Mouse (Mus musculus): ENCODE results near the gene Bola2. TPM values are rescaled to one million over a fixed set of nuclear protein-coding genes. Genes with fewer than 3 reads are reported as not detected.

Gene Bola2
- total RNA-seq (2012; rRNA removed) (136 and 155 TPM in 2 replicates), total RNA-seq (2014; rRNA removed) (60.4 and 72.8 TPM in 2 replicates), polyA plus RNA-seq (2012; ENCODE audit: insufficient read length, low read depth) (341 and 353 TPM in 2 replicates)

DNA sequence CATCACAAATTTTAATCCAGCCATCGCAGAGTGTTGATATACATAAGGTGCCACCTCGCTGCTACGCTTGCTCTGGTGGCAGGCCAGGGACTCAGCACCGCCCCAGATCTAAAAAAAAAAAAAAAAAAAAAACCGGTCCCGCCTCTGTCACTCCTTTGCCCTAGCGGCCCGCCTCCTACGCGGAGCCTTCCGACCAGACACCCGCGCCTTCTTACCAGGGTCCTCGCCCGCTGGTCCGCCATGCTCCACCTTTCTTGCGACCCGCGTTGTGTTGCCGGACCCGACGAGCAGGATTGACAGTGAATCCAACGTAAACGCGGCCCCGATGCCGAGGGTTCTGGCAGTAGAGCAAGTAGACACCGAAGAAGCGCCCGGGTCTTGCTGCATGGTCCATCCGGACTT lies at the start of gene Bola2:
Gene Bola2 (plus strand): TSS at position 192 of the 402 bp plus-strand sequence.
- peaks cover 44 to 60% of the 10 kb centered on the region in 2 experiments for H3K36me3 ChIP-seq (replicated peaks in 1 of 2; ENCODE audit: control insufficient read depth in 1 of 2, insufficient read depth in 1 of 2, low read length in 1 of 2)
- TF ChIP-seq CHD2 (IDR thresholded peaks at IDR 0.05; ENCODE audit: low read length) (no peak), ZMIZ1 (IDR thresholded peaks at IDR 0.05; ENCODE audit: low read depth, low read length) (peak; percentile 44; the same call in 1 of the 2 replicates), POLR2A (IDR thresholded peaks at IDR 0.05; ENCODE audit: low read depth, low read length) (peak; percentile 62), JUND (conservative IDR thresholded peaks at IDR 0.05; ENCODE audit: low read depth, low read length) (no peak), ZNF384 (IDR thresholded peaks at IDR 0.05; ENCODE audit: low read depth, low read length) (peak; percentile 98), ETS1 (conservative IDR thresholded peaks at IDR 0.05; ENCODE audit: low read depth, low read length) (no peak), CHD1 (IDR thresholded peaks at IDR 0.05; ENCODE audit: low read depth, low read length) (peak; percentile 60), MYC (IDR thresholded peaks at IDR 0.05; ENCODE audit: low read depth, low read length) (no peak), ELF1 (IDR thresholded peaks at IDR 0.05; ENCODE audit: low read depth, low read length) (no peak), ZKSCAN1 (IDR thresholded peaks at IDR 0.05; ENCODE audit: borderline replicate concordance, low read depth, low read length) (no peak), MXI1 (IDR thresholded peaks at IDR 0.05; ENCODE audit: low read depth, low read length) (no peak), HCFC1 (IDR thresholded peaks at IDR 0.05; ENCODE audit: low read depth, low read length) (no peak; the same call in 1 of the 2 replicates), NELFE (IDR thresholded peaks at IDR 0.05; ENCODE audit: low read depth, low read length) (peak; percentile 77), GABPA (IDR thresholded peaks at IDR 0.05; ENCODE audit: insufficient replicate concordance, low read depth, low read length) (no peak), TCF12 (IDR thresholded peaks at IDR 0.05; ENCODE audit: low read depth, low read length) (peak; percentile 20), E2F4 (IDR thresholded peaks at IDR 0.05; ENCODE audit: insufficient replicate concordance, low read depth, low read length) (no peak)
- peaks cover 27% of the 10 kb centered on the region for H3K79me2 ChIP-seq (replicated peaks; ENCODE audit: control insufficient read depth, extremely low read depth, insufficient read depth, poor library complexity, severe bottlenecking)
- in situ Hi-C loops (cut with MboI; ENCODE audit: low pct_ligation_motif_present, low pct_unique_long_range_greater_than_20kb, low sequenced_read_pairs), result no loop called here
- H3K9ac ChIP-seq (ENCODE audit: insufficient read depth, low read depth), result peak within 1 kb of the TSS; percentile 99
- dilution Hi-C loops (cut with MboI; ENCODE audit: extremely low pct_ligation_motif_present, extremely low pct_unique_long_range_greater_than_20kb, low sequenced_read_pairs), result no loop called here
- H3K4me1 ChIP-seq (ENCODE audit: control insufficient read depth in 1 of 2, insufficient read depth in 2 of 2), result peaks cover 14 to 47% of the 10 kb centered on the region in 2 experiments
- H3K27me3 ChIP-seq (replicated peaks), result no peaks in the 10 kb centered on the region
- peak within 1 kb of the TSS; percentile 83 to 98 (median 92) for H3K4me3 ChIP-seq (replicated peaks in 1 of 3; ENCODE audit: low read depth in 2 of 3, low read length in 2 of 3, poor library complexity in 1 of 3)
- H3K27ac ChIP-seq (ENCODE audit: insufficient read depth, low read depth), result peak within 1 kb of the TSS; percentile 96
- DNase-seq (ENCODE audit: extremely low read depth), result peak; percentile 81
- H3K9me3 ChIP-seq (replicated peaks; ENCODE audit: low read length), result no peaks in the 10 kb centered on the region
- peak within 1 kb of the TSS; percentile 54 for H3K4me2 ChIP-seq (ENCODE audit: insufficient read depth, low read depth, poor library complexity, severe bottlenecking)

DNA sequence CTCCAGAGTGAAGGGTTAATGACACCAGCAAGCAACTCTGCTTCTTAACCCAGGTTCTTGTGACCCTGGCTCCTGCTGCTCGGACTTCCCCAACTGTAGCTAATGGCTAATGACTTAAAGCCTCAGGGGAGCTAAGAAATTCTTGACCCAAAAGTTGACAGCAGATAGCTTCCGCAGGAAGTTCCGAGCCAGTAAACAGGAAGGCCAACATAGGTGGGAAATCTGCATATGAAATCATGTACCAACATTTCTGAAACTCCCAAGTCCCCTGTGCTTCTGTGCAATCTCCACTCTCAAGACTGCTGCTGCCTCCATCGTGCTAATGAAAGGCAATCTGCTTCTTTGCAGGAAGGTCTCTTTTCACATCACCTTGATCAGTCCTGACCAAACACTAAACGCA lies 49.5 kb upstream of the Bola2 start:
- no peaks in the 10 kb centered on the region for H3K36me3 ChIP-seq (replicated peaks in 1 of 2; ENCODE audit: control insufficient read depth in 1 of 2, insufficient read depth in 1 of 2, low read length in 1 of 2)
- H3K27ac ChIP-seq (ENCODE audit: insufficient read depth, low read depth), result peak overlapping the region; percentile 79
- H3K9ac ChIP-seq (ENCODE audit: insufficient read depth, low read depth), result peak overlapping the region; percentile 12; the same call in 1 of the 2 replicates
- H3K4me2 ChIP-seq (ENCODE audit: insufficient read depth, low read depth, poor library complexity, severe bottlenecking), result peak overlapping the region; percentile 33
- DNase-seq (ENCODE audit: extremely low read depth), result peak; percentile 65
- no peaks in the 10 kb centered on the region for H3K27me3 ChIP-seq (replicated peaks)
- peaks cover 2% of the 10 kb centered on the region; the same call in 1 of the 2 replicates for H3K79me2 ChIP-seq (replicated peaks; ENCODE audit: control insufficient read depth, extremely low read depth, insufficient read depth, poor library complexity, severe bottlenecking)
- no peaks in the 10 kb centered on the region for H3K9me3 ChIP-seq (replicated peaks; ENCODE audit: low read length)
- H3K4me3 ChIP-seq (replicated peaks in 1 of 3; ENCODE audit: low read depth in 2 of 3, low read length in 2 of 3, poor library complexity in 1 of 3), result no peak overlapping the region
- dilution Hi-C loops (cut with MboI; ENCODE audit: extremely low pct_ligation_motif_present, extremely low pct_unique_long_range_greater_than_20kb, low sequenced_read_pairs), result no loop called here
- H3K4me1 ChIP-seq (ENCODE audit: control insufficient read depth in 1 of 2, insufficient read depth in 2 of 2), result peaks cover 13 to 54% of the 10 kb centered on the region in 2 experiments
- in situ Hi-C loops (cut with MboI; ENCODE audit: low pct_ligation_motif_present, low pct_unique_long_range_greater_than_20kb, low sequenced_read_pairs), result loop anchor here (10.0 kb wide), 1 partner anchor 469 kb away; no protein-coding TSS in a partner anchor
- TF ChIP-seq POLR2A (IDR thresholded peaks at IDR 0.05; ENCODE audit: low read depth, low read length) (peak; percentile 49), HCFC1 (IDR thresholded peaks at IDR 0.05; ENCODE audit: low read depth, low read length) (peak; percentile 74), KAT2A (IDR thresholded peaks at IDR 0.05; ENCODE audit: insufficient replicate concordance, low read length) (no peak), ZKSCAN1 (IDR thresholded peaks at IDR 0.05; ENCODE audit: borderline replicate concordance, low read depth, low read length) (no peak), SMC3 (IDR thresholded peaks at IDR 0.05; ENCODE audit: low read depth, low read length) (no peak), MAZ (IDR thresholded peaks at IDR 0.05; ENCODE audit: low read depth, low read length) (no peak), JUN (IDR thresholded peaks at IDR 0.05; ENCODE audit: insufficient read depth, low read depth, low read length) (no peak), CTCF (conservative IDR thresholded peaks at IDR 0.05 in 1 of 2, IDR thresholded peaks at IDR 0.05 in 1 of 2; ENCODE audit: low read depth in 2 of 2, low read length in 2 of 2) (no peak), ZC3H11A (IDR thresholded peaks at IDR 0.05; ENCODE audit: low read depth, low read length) (no peak), NELFE (IDR thresholded peaks at IDR 0.05; ENCODE audit: low read depth, low read length) (peak; percentile 54; the same call in 1 of the 2 replicates), TCF12 (IDR thresholded peaks at IDR 0.05; ENCODE audit: low read depth, low read length) (peak; percentile 73; the same call in 1 of the 2 replicates), SIN3A (IDR thresholded peaks at IDR 0.05; ENCODE audit: low read length) (peak; percentile 25; the same call in 1 of the 2 replicates), EP300 (IDR thresholded peaks at IDR 0.05; ENCODE audit: low read length) (no peak; the same call in 1 of the 2 replicates), BHLHE40 (IDR thresholded peaks at IDR 0.05; ENCODE audit: low read depth, low read length) (no peak; the same call in 1 of the 2 replicates), UBTF (IDR thresholded peaks at IDR 0.05; ENCODE audit: low read depth, low read length) (no peak), JUND (conservative IDR thresholded peaks at IDR 0.05; ENCODE audit: low read depth, low read length) (no peak), ZMIZ1 (IDR thresholded peaks at IDR 0.05; ENCODE audit: low read depth, low read length) (no peak), MAX (IDR thresholded peaks at IDR 0.05; ENCODE audit: low read length) (0 out of 2 replicates have a peak, but pooled peaks have one; percentile 41), USF1 (IDR thresholded peaks at IDR 0.05; ENCODE audit: low read depth, low read length) (no peak), POLR2AphosphoS2 (IDR thresholded peaks at IDR 0.05; ENCODE audit: low read depth, low read length) (no peak), ZNF384 (IDR thresholded peaks at IDR 0.05; ENCODE audit: low read depth, low read length) (no peak), CHD1 (IDR thresholded peaks at IDR 0.05; ENCODE audit: low read depth, low read length) (peak; percentile 28; the same call in 1 of the 2 replicates), PAX5 (IDR thresholded peaks at IDR 0.05; ENCODE audit: low read length) (no peak), MXI1 (IDR thresholded peaks at IDR 0.05; ENCODE audit: low read depth, low read length) (peak; percentile 39; the same call in 1 of the 2 replicates)

All from CH12.LX (cell line).